Mouse (Mus musculus) forebrain, embryonic 15.5 days (tissue): ENCODE measurements around the gene Srcin1. TPM values are rescaled to one million over a fixed set of nuclear protein-coding genes. Genes with fewer than 3 reads are reported as not detected.

Experiments used
- ATAC-seq: fragments of 200-750 bp; cut with Nextera tagmentation; replicated peaks from 2 replicates; pipeline ENCODE4 v1.8.0; 2017; ENCODE audit warnings: mild to moderate bottlenecking, moderate TSS enrichment, moderate library complexity
- H3K27ac ChIP-seq: fragments of 300-500 bp; sonication (generic); replicated peaks from 2 replicates; pipeline ENCODE4 v1.5.1; 2015; ENCODE audit warnings: mild to moderate bottlenecking, inconsistent platforms
- H3K27me3 ChIP-seq: fragments of 300-500 bp; sonication (generic); 2 replicates; pipeline ENCODE4 v1.6.1; 2015; ENCODE audit warnings: inconsistent platforms
- H3K36me3 ChIP-seq: fragments of 300-500 bp; sonication (generic); 2 replicates; pipeline ENCODE4 v1.6.1; 2015; ENCODE audit warnings: mild to moderate bottlenecking, inconsistent platforms
- H3K4me1 ChIP-seq: fragments of 300-500 bp; sonication (generic); 2 replicates; pipeline ENCODE4 v1.6.1; 2015; ENCODE audit warnings: inconsistent platforms
- H3K4me2 ChIP-seq: fragments of 300-500 bp; sonication (generic); replicated peaks from 2 replicates; pipeline ENCODE4 v1.6.1; 2015; ENCODE audit warnings: mild to moderate bottlenecking, inconsistent platforms
- H3K4me3 ChIP-seq: fragments of 300-500 bp; sonication (generic); 2 replicates; pipeline ENCODE4 v1.5.1; 2015; ENCODE audit warnings: mild to moderate bottlenecking, inconsistent platforms
- H3K9ac ChIP-seq: fragments of 300-500 bp; sonication (generic); replicated peaks from 2 replicates; pipeline ENCODE4 v1.6.1; 2015; ENCODE audit warnings: mild to moderate bottlenecking, inconsistent platforms
- H3K9me3 ChIP-seq: fragments of 300-500 bp; sonication (generic); 2 replicates; pipeline ENCODE4 v1.6.1; 2016; ENCODE audit warnings: inconsistent platforms
- WGBS: fragments of 180-500 bp; shearing (Covaris S2); methylation state at CpG from one replicate; pipeline ENCODE4 v1.1.7; 2015; ENCODE audit warnings: mixed read lengths; 5-methylcytosine and 5-hydroxymethylcytosine counted together
- polyA plus RNA-seq: library from polyadenylated mRNA; unstranded; fragments of >200 nt; fragmentation: Nextera tagmentation; extraction: Ambion mirVana; gene quantifications from 2 replicates; pipeline ENCODE4 v1.2.1, GENCODE M21; 2015

Gene Srcin1
- polyA plus RNA-seq, 1 experiment from 2014 or later: 10.8 TPM

DNA sequence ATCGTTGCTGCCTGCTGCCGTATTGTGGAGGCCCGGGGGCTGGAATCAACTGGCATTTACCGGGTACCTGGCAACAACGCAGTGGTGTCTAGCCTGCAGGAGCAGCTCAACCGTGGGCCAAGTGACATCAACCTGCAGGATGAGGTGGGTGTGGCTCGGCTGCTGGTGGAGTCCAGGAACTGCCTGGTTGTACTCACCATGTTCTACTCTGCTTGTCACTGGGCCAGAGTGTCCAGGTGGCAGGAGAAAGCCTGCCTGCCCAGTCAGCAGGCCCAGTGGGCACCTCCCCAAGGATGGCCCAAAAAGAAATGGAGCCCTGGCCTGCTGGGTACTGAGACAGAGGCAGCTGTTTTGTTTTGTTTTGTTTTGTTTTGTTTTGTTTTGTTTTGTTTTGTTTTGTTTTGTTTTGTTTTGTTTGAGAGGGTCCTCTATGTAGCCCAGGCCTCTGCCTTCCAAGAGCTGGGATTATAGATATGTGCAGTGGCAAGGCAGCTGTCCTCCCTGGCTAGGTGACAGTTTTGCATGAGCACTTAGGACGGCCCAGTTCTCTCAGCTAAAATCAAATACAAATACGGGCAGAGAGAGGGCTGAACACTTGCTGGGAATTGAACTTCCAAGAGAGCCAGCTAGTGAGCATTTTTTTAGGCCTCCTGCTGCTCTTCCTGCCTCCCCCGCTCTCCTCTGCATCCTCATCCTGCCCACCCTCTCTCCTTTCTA, 109.4 kb downstream of the Srcin1 start:
- Histone ChIP-seq H3K4me2 (no peak overlapping the region), H3K36me3 (peaks cover 47% of the 10 kb centered on the region), H3K27me3 (0 out of 2 replicates have a peak, but pooled peaks cover 5% of the 10 kb centered on the region), H3K27ac (no peak overlapping the region), H3K4me1 (no peaks in the 10 kb centered on the region), H3K4me3 (no peak overlapping the region), H3K9ac (no peak overlapping the region), H3K9me3 (no peaks in the 10 kb centered on the region)
- no peak for ATAC-seq
- WGBS: 71% methylated on average over 10 of the region's 10 CpGs

DNA sequence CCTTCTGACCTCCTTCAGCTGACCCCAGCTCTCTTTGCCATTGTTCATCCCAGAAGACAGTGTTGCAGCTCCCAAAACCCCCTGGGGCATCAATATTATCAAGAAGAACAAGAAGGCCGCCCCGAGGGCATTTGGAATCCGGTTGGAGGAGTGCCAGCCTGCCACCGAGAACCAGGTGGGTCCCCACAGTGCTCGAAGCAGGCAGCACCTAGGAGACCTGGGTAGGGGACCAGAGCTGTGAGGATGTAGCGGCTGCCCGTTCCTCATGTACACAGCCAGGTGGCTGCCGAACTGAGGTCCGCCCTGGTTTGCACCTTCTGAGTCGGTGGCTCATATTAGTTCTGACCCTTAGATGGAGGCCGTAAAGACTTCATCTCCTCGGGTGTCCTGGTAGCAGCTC, 110.0 kb downstream of the Srcin1 start:
- Histone ChIP-seq H3K27me3 (0 out of 2 replicates have a peak, but pooled peaks cover 5% of the 10 kb centered on the region), H3K4me2 (no peak overlapping the region), H3K36me3 (peaks cover 45% of the 10 kb centered on the region), H3K4me1 (no peaks in the 10 kb centered on the region), H3K4me3 (no peak overlapping the region), H3K27ac (no peak overlapping the region), H3K9me3 (no peaks in the 10 kb centered on the region), H3K9ac (no peak overlapping the region)
- 84% methylated on average over 12 of the region's 12 CpGs for WGBS
- no peak for ATAC-seq

DNA sequence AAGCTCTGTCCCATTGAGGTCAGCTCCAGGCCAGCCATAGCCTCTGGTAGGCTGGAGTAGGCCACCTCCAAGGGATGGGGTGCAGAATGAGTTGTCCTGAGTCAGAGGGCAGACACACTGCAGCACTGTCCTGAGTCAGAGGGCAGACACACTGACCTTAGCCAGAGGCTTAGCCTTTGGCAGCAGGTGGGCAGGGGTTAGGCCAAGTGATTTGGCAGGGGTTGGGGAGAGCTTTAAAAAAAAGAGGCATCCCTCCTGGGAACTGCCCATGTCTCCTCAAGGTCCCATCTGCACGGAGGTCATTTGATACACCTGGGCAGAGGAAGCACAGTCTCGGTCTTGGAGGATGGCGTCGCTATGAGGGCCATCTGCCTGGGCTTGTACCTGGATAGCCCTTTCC, 112.0 kb downstream of the Srcin1 start:
- WGBS: 99% methylated on average over 4 of the region's 4 CpGs
- Histone ChIP-seq H3K4me2 (no peak overlapping the region), H3K4me3 (no peak overlapping the region), H3K9me3 (no peaks in the 10 kb centered on the region), H3K27me3 (0 out of 2 replicates have a peak, but pooled peaks cover 5% of the 10 kb centered on the region), H3K9ac (no peak overlapping the region), H3K27ac (no peak overlapping the region), H3K4me1 (no peaks in the 10 kb centered on the region), H3K36me3 (peaks cover 36% of the 10 kb centered on the region)
- ATAC-seq: no peak

GRCm38 (mm10) chr11:97463166-97463565, 112.8 kb downstream of the Srcin1 start:
- H3K4me3 ChIP-seq: no peak overlapping the region
- ATAC-seq: no peak
- peaks cover 39% of the 10 kb centered on the region for H3K36me3 ChIP-seq

GRCm38 (mm10) chr11:97462538-97462937, 113.4 kb downstream of the Srcin1 start:
- Histone ChIP-seq H3K36me3 (peaks cover 45% of the 10 kb centered on the region), H3K9me3 (no peaks in the 10 kb centered on the region), H3K9ac (no peak overlapping the region), H3K27me3 (0 out of 2 replicates have a peak, but pooled peaks cover 5% of the 10 kb centered on the region), H3K27ac (no peak overlapping the region), H3K4me2 (no peak overlapping the region), H3K4me1 (no peaks in the 10 kb centered on the region), H3K4me3 (no peak overlapping the region)
- WGBS: 84% methylated on average over 6 of the region's 6 CpGs
- no peak for ATAC-seq

More at GRCm38 (mm10) chr11:97463166-97463565, 112.8 kb downstream of the Srcin1 start:
- no peak overlapping the region for H3K27ac ChIP-seq
- no peaks in the 10 kb centered on the region for H3K9me3 ChIP-seq
- H3K27me3 ChIP-seq: 0 out of 2 replicates have a peak, but pooled peaks cover 5% of the 10 kb centered on the region
- 30% methylated on average over 33 of the region's 33 CpGs for WGBS
- no peak overlapping the region for H3K4me2 ChIP-seq
- H3K9ac ChIP-seq: no peak overlapping the region
- H3K4me1 ChIP-seq: no peaks in the 10 kb centered on the region

- H3K9ac ChIP-seq: no peak overlapping the region
- peaks cover 51% of the 10 kb centered on the region for H3K36me3 ChIP-seq
- 87% methylated on average over 3 of the region's 3 CpGs for WGBS
- no peak overlapping the region for H3K4me2 ChIP-seq
- H3K4me1 ChIP-seq: no peaks in the 10 kb centered on the region
- H3K27me3 ChIP-seq: 0 out of 2 replicates have a peak, but pooled peaks cover 5% of the 10 kb centered on the region
- no peak overlapping the region for H3K4me3 ChIP-seq
- no peaks in the 10 kb centered on the region for H3K9me3 ChIP-seq
- ATAC-seq: no peak
- no peak overlapping the region for H3K27ac ChIP-seq
Observed at GRCm38 (mm10) chr11:97461307-97461820, 114.6 kb downstream of the Srcin1 start.

Other genes with a start within 250 kb of the Srcin1 start
- 0.18 and 0.33 TPM in 2 replicates for gene Gpr179, start 224.1 kb downstream of the Srcin1 start, polyA plus RNA-seq
- gene Socs7, start 213.6 kb downstream of the Srcin1 start, polyA plus RNA-seq: 10.1 and 10.6 TPM in 2 replicates
- 7.1 and 8.4 TPM in 2 replicates for gene Arhgap23, start 160.7 kb downstream of the Srcin1 start, polyA plus RNA-seq
- gene 4933428G20Rik, start 75.8 kb downstream of the Srcin1 start, polyA plus RNA-seq: 1.0 and 1.1 TPM in 2 replicates
- 4.6 and 5.8 TPM in 2 replicates for gene Epop, start 53.5 kb upstream of the Srcin1 start, polyA plus RNA-seq
- 4.3 and 4.7 TPM in 2 replicates for gene Mllt6, start 87.2 kb upstream of the Srcin1 start, polyA plus RNA-seq
- 17.4 and 19.5 TPM in 2 replicates for gene Cisd3, start 109.6 kb upstream of the Srcin1 start, polyA plus RNA-seq
- gene Pcgf2, start 124.3 kb upstream of the Srcin1 start, polyA plus RNA-seq: 18.1 and 18.8 TPM in 2 replicates
- gene Psmb3, start 127.2 kb upstream of the Srcin1 start, polyA plus RNA-seq: 460 and 475 TPM in 2 replicates
- gene Pip4k2b, start 168.5 kb upstream of the Srcin1 start, polyA plus RNA-seq: 4.1 and 4.8 TPM in 2 replicates
- 18.0 and 18.6 TPM in 2 replicates for gene Cwc25, start 190.4 kb upstream of the Srcin1 start, polyA plus RNA-seq
- 0.39 and 0.75 TPM in 2 replicates for gene 1700001P01Rik, start 199.7 kb upstream of the Srcin1 start, polyA plus RNA-seq
- gene Rpl23, start 206.3 kb upstream of the Srcin1 start, polyA plus RNA-seq: 327 and 370 TPM in 2 replicates
- gene Lasp1, start 222.8 kb upstream of the Srcin1 start, polyA plus RNA-seq: 129 and 132 TPM in 2 replicates